Comparison of ENCODE assay signal across 13 mouse cellular contexts in the genomic region with DNA sequence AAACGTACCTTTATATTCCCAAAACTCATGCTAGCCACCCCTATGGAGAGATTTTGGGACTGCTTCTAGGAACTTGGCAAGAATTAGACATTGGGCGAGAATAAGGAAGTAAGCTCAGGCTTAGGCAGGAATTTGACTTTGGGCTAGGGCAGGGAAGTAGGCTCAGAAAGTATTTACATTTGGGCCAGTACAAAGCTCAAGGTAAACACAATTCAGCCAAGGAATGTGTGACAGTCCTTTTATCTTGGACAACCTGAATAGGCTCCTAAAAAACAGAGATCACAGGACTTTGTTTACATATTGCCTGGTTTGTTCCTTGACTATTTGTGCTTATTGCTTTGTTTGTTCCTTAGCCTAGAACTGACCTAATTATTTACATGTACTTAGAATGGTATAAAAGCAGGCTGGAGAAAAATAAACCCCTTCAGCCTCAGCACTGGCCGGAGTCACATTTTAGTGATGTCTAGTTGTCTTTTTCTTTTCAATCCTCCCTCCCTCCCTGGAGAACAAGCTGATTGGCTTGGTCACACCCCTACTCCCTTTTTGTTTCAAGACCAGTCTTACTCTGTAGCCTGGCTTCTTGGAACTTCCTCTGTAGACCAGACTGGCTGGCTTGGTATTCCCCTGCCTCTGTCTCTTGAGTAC. TPM values are rescaled to one million over a fixed set of nuclear protein-coding genes. Genes with fewer than 3 reads are reported as not detected.
"Had no signal": no experiment of that assay in that cellular context is flagged by ENCODE, and none has a peak within 500 bp of the region (broad histone marks: within the 10 kb centered on the region; RNA-seq: fewer than 3 reads in every experiment).

No protein-coding gene starts in this region.

- H3K4me3 ChIP-seq: left cerebral cortex, adult 2 months; liver, embryonic 12.5 days; liver, embryonic 15.5 days had no signal

- H3K4me1 ChIP-seq: liver, embryonic 12.5 days; liver, embryonic 15.5 days had no signal

- H3K27ac ChIP-seq: left cerebral cortex, adult 2 months; liver, embryonic 12.5 days; liver, embryonic 15.5 days had no signal

- H3K27me3 ChIP-seq: liver, embryonic 12.5 days; liver, embryonic 15.5 days had no signal

- DNase-seq: kidney, adult 18-20 months; kidney, adult 9 months; kidney, postnatal 14 days; kidney, postnatal 4 days; lung, adult 2 months; lung, postnatal 14 days; lung, postnatal 4 days; midbrain, embryonic 14.5 days; thymus, postnatal 25 days had no signal

- H3K9me3 ChIP-seq: liver, embryonic 12.5 days; liver, embryonic 15.5 days had no signal

- H3K9ac ChIP-seq: liver, embryonic 12.5 days; liver, embryonic 15.5 days had no signal

- H3K36me3 ChIP-seq: liver, embryonic 12.5 days; liver, embryonic 15.5 days had no signal

RNA-seq across cellular contexts. Expression of gene Ccdc162, which starts 47.4 kb away (rescaled TPM):
- total RNA-seq: megakaryocyte-erythroid progenitor cell, adult 5-6 weeks had no signal
- polyA plus RNA-seq: liver, embryonic 15.5 days had no signal
